Comparison of ENCODE assay signal across 10 mouse cellular contexts in genomic region chr6:143326956-143327722, GRCm38 (mm10).
DNase-seq lines count a peak whose midpoint lies in the region; ATAC-seq lines count a peak whose summit lies in the region.
"Had no signal": no experiment of that assay in that cellular context is flagged by ENCODE, and none has a peak within 500 bp of the region (broad histone marks: within the 10 kb centered on the region; RNA-seq: fewer than 3 reads in every experiment).

No protein-coding gene starts in this region.

- no peak overlapping the region for H3K27ac ChIP-seq in lung, embryonic 15.5 days
- no peak overlapping the region for H3K27ac ChIP-seq in forebrain, embryonic 16.5 days (ENCODE audit: low read length)

- ATAC-seq in lung, embryonic 15.5 days (ENCODE audit: borderline replicate concordance, extremely low read depth, low FRiP score, low TSS enrichment) = no peak
- ATAC-seq in forebrain, embryonic 16.5 days = no peak
- ATAC-seq: midbrain, embryonic 16.5 days had no signal

- H3K4me1 ChIP-seq in lung, embryonic 15.5 days = no peaks in the 10 kb centered on the region
- peaks cover 6% of the 10 kb centered on the region; the same call in 1 of the 2 replicates for H3K4me1 ChIP-seq in forebrain, embryonic 16.5 days (replicated peaks; ENCODE audit: control insufficient read depth, insufficient read depth, low read length)

- DNase-seq in adrenal gland, adult 2 months = peak; percentile 17
- no peak for DNase-seq in adrenal gland, adult 18-20 months (ENCODE audit: low spot score in 2 of 2)
- DNase-seq in ovary, postnatal 36 days (ENCODE audit: low spot score) = peak; percentile 19
- DNase-seq in ovary, adult 18-20 months (ENCODE audit: low spot score) = no peak
- peak; percentile 23 to 55 for DNase-seq in thymus, postnatal 36 days
- DNase-seq in layer of hippocampus, adult 8-10 months (ENCODE audit: low spot score in 2 of 2) = no peak
- DNase-seq: gastrocnemius, postnatal 14 days had no signal

- H3K27me3 ChIP-seq in lung, embryonic 15.5 days = no peaks in the 10 kb centered on the region
- no peaks in the 10 kb centered on the region for H3K27me3 ChIP-seq in forebrain, embryonic 16.5 days (replicated peaks; ENCODE audit: control insufficient read depth, insufficient read depth, low read length)

- H3K4me3 ChIP-seq in lung, embryonic 15.5 days = peak overlapping the region; percentile 20
- H3K4me3 ChIP-seq in forebrain, embryonic 16.5 days (replicated peaks; ENCODE audit: low read length) = no peak overlapping the region

- no peaks in the 10 kb centered on the region for H3K36me3 ChIP-seq in lung, embryonic 15.5 days
- no peaks in the 10 kb centered on the region for H3K36me3 ChIP-seq in forebrain, embryonic 16.5 days (ENCODE audit: control insufficient read depth, insufficient read depth)

- no peaks in the 10 kb centered on the region for H3K9me3 ChIP-seq in lung, embryonic 15.5 days
- H3K9me3 ChIP-seq in forebrain, embryonic 16.5 days (ENCODE audit: control insufficient read depth, low read length) = no peaks in the 10 kb centered on the region

- H3K4me2 ChIP-seq in lung, embryonic 15.5 days = peak overlapping the region; percentile 22; the same call in 1 of the 2 replicates
- no peak overlapping the region for H3K4me2 ChIP-seq in forebrain, embryonic 16.5 days (ENCODE audit: low read length)

- 72% methylated on average over 22 of the region's 22 CpGs for WGBS in lung, embryonic 15.5 days
- WGBS in forebrain, embryonic 16.5 days = 83% methylated on average over 22 of the region's 22 CpGs

- H3K9ac ChIP-seq in lung, embryonic 15.5 days = no peak overlapping the region
- no peak overlapping the region for H3K9ac ChIP-seq in forebrain, embryonic 16.5 days (replicated peaks; ENCODE audit: low read depth, low read length)

Comparison
In these comparisons a context has a peak if more than half of its experiments do, and no peak if none do; other contexts are left out.
1. DNase-seq: peak in adrenal gland, adult 2 months (single experiment), ovary, postnatal 36 days (single experiment) and thymus, postnatal 36 days (2 of 2); none in adrenal gland, adult 18-20 months (0 of 2), ovary, adult 18-20 months (single experiment) and layer of hippocampus, adult 8-10 months (0 of 2).